Mouse (Mus musculus): ENCODE measurements around the gene Lrp8. TPM values are rescaled to one million over a fixed set of nuclear protein-coding genes. Genes with fewer than 3 reads are reported as not detected.

Gene Lrp8
- polyA plus RNA-seq, 1 experiment from 2014 or later = 8.8 TPM

GRCm38 (mm10) chr4:107921952-107922351, 119.9 kb downstream of the Lrp8 start:
- ATAC-seq = no peak
- ChIA-PET POLR2A (interaction anchor here (1.1 kb wide), 1 partner anchor 11 kb away, joined by 3 read pairs; no protein-coding TSS in a partner anchor), CTCF (no interaction called here)
- no peaks in the 10 kb centered on the region for H3K27me3 ChIP-seq
- in situ Hi-C loops (cut with MboI; ENCODE audit: low pct_unique_long_range_greater_than_20kb) = no loop called here
- DNase-seq (ENCODE audit: low read depth, low spot score) = no peak
- TF ChIP-seq CTCF (IDR thresholded peaks at IDR 0.05) = no peak

- ChIA-PET CTCF (no interaction called here), POLR2A (interaction anchor here (0.6 to 0.9 kb wide), 2 partner anchors 110 to 404 kb away, joined by 3 to 5 read pairs; no protein-coding TSS in a partner anchor)
- in situ Hi-C loops (cut with MboI; ENCODE audit: low pct_unique_long_range_greater_than_20kb) = no loop called here
Measured at GRCm38 (mm10) chr4:107923145-107923802, 121.2 kb downstream of the Lrp8 start, which contains the start of gene Cpt2. Cpt2 (minus strand) TSS chr4:107923610.

GRCm38 (mm10) chr4:107923803-107924194, 121.7 kb downstream of the Lrp8 start:
- no peak for DNase-seq (ENCODE audit: low read depth, low spot score)
- ChIA-PET CTCF (no interaction called here), POLR2A (interaction anchor here (0.6 kb wide), 1 partner anchor 403 kb away, joined by 5 read pairs; no protein-coding TSS in a partner anchor)
- no peak for TF ChIP-seq CTCF (IDR thresholded peaks at IDR 0.05)
- H3K27me3 ChIP-seq = no peaks in the 10 kb centered on the region
- ATAC-seq = no peak
- in situ Hi-C loops (cut with MboI; ENCODE audit: low pct_unique_long_range_greater_than_20kb) = no loop called here

More at GRCm38 (mm10) chr4:107923145-107923802, 121.2 kb downstream of the Lrp8 start, which contains the start of gene Cpt2:
- DNase-seq (ENCODE audit: low read depth, low spot score) (peak; percentile 83), ATAC-seq (peak; percentile 86)
- H3K27me3 ChIP-seq = no peaks in the 10 kb centered on the region
- TF ChIP-seq CTCF (IDR thresholded peaks at IDR 0.05) = peak; percentile 35

Other genes with a start within 250 kb of the Lrp8 start
- gene Dmrtb1, start 118.0 kb upstream of the Lrp8 start, polyA plus RNA-seq (2021) = not detected
- gene Magoh, start 77.5 kb downstream of the Lrp8 start, polyA plus RNA-seq (2021) = 126 TPM
- 33.1 TPM for gene 0610037L13Rik, start 87.6 kb downstream of the Lrp8 start, polyA plus RNA-seq (2021)
- 46.6 TPM for gene Cpt2, start 121.3 kb downstream of the Lrp8 start, polyA plus RNA-seq (2021)
- 0.04 TPM for gene Slc1a7, start 166.1 kb downstream of the Lrp8 start, polyA plus RNA-seq (2021)

Measured in Patski (cell line).